Mouse (Mus musculus): ENCODE results near the gene Ttc37. TPM values are rescaled to one million over a fixed set of nuclear protein-coding genes. Genes with fewer than 3 reads are reported as not detected.

Gene Ttc37
- polyA plus RNA-seq, 1 experiment, result 15.0 TPM

GRCm38 (mm10) chr13:76062126-76062525 is 36.4 kb upstream of the Ttc37 start:
- Histone ChIP-seq H3K4me1 (ENCODE audit: control insufficient read depth, insufficient read depth, low read length) (no peaks in the 10 kb centered on the region; the same call in 1 of the 2 replicates), H3K4me3 (replicated peaks; ENCODE audit: insufficient read depth, low read depth, low read length) (no peak overlapping the region), H3K27ac (ENCODE audit: insufficient read depth, low read length) (no peak overlapping the region), H3K27me3 (ENCODE audit: control insufficient read depth, insufficient read depth, low read length) (no peaks in the 10 kb centered on the region)
- 41% methylated on average over 3 of the region's 3 CpGs for WGBS
- DNase-seq, result no peak
- TF ChIP-seq CTCF (IDR thresholded peaks at IDR 0.05; ENCODE audit: borderline replicate concordance, insufficient read depth, low read depth, low read length) (no peak), POLR2A (IDR thresholded peaks at IDR 0.05; ENCODE audit: borderline replicate concordance, insufficient read depth, low read length) (no peak)

GRCm38 (mm10) chr13:76062569-76062968 is 36.0 kb upstream of the Ttc37 start:
- Histone ChIP-seq H3K27me3 (ENCODE audit: control insufficient read depth, insufficient read depth, low read length) (no peaks in the 10 kb centered on the region), H3K27ac (ENCODE audit: insufficient read depth, low read length) (no peak overlapping the region), H3K4me1 (ENCODE audit: control insufficient read depth, insufficient read depth, low read length) (no peaks in the 10 kb centered on the region; the same call in 1 of the 2 replicates), H3K4me3 (replicated peaks; ENCODE audit: insufficient read depth, low read depth, low read length) (no peak overlapping the region)
- 94% methylated on average over 3 of the region's 3 CpGs for WGBS
- TF ChIP-seq POLR2A (IDR thresholded peaks at IDR 0.05; ENCODE audit: borderline replicate concordance, insufficient read depth, low read length) (no peak), CTCF (IDR thresholded peaks at IDR 0.05; ENCODE audit: borderline replicate concordance, insufficient read depth, low read depth, low read length) (no peak)
- DNase-seq, result no peak

- TF ChIP-seq CTCF (IDR thresholded peaks at IDR 0.05; ENCODE audit: borderline replicate concordance, insufficient read depth, low read depth, low read length), result no peak
- TF ChIP-seq POLR2A (IDR thresholded peaks at IDR 0.05; ENCODE audit: borderline replicate concordance, insufficient read depth, low read length), result no peak
- Histone ChIP-seq H3K27me3 (ENCODE audit: control insufficient read depth, insufficient read depth, low read length) (no peaks in the 10 kb centered on the region), H3K4me1 (ENCODE audit: control insufficient read depth, insufficient read depth, low read length) (no peaks in the 10 kb centered on the region; the same call in 1 of the 2 replicates), H3K4me3 (replicated peaks; ENCODE audit: insufficient read depth, low read depth, low read length) (no peak overlapping the region), H3K27ac (ENCODE audit: insufficient read depth, low read length) (no peak overlapping the region)
- 89% methylated on average over 4 of the region's 4 CpGs for WGBS
- no peak for DNase-seq
Measured at GRCm38 (mm10) chr13:76063548-76063947, 35.0 kb upstream of the Ttc37 start.

- no peak for DNase-seq
- TF ChIP-seq POLR2A (IDR thresholded peaks at IDR 0.05; ENCODE audit: borderline replicate concordance, insufficient read depth, low read length), result no peak
- no peak for TF ChIP-seq CTCF (IDR thresholded peaks at IDR 0.05; ENCODE audit: borderline replicate concordance, insufficient read depth, low read depth, low read length)
- H3K4me1 ChIP-seq (ENCODE audit: control insufficient read depth, insufficient read depth, low read length), result no peaks in the 10 kb centered on the region; the same call in 1 of the 2 replicates
- H3K27me3 ChIP-seq (ENCODE audit: control insufficient read depth, insufficient read depth, low read length), result no peaks in the 10 kb centered on the region
- no peak overlapping the region for H3K27ac ChIP-seq (ENCODE audit: insufficient read depth, low read length)
- 91% methylated on average over 13 of the region's 13 CpGs for WGBS
- no peak overlapping the region for H3K4me3 ChIP-seq (replicated peaks; ENCODE audit: insufficient read depth, low read depth, low read length)
Measured at GRCm38 (mm10) chr13:76064363-76064945, 34.1 kb upstream of the Ttc37 start.

GRCm38 (mm10) chr13:76074323-76074722 is 24.2 kb upstream of the Ttc37 start:
- Histone ChIP-seq H3K4me3 (replicated peaks; ENCODE audit: insufficient read depth, low read depth, low read length) (no peak overlapping the region), H3K27ac (ENCODE audit: insufficient read depth, low read length) (no peak overlapping the region), H3K27me3 (ENCODE audit: control insufficient read depth, insufficient read depth, low read length) (no peaks in the 10 kb centered on the region), H3K4me1 (ENCODE audit: control insufficient read depth, insufficient read depth, low read length) (no peaks in the 10 kb centered on the region)
- WGBS, result 84% methylated on average over 1 of the region's 1 CpGs
- DNase-seq, result no peak
- no peak for TF ChIP-seq CTCF (IDR thresholded peaks at IDR 0.05; ENCODE audit: borderline replicate concordance, insufficient read depth, low read depth, low read length)
- no peak for TF ChIP-seq POLR2A (IDR thresholded peaks at IDR 0.05; ENCODE audit: borderline replicate concordance, insufficient read depth, low read length)

- TF ChIP-seq CTCF (IDR thresholded peaks at IDR 0.05; ENCODE audit: borderline replicate concordance, insufficient read depth, low read depth, low read length), result no peak
- 0 out of 2 replicates have a peak, but pooled peaks have one; percentile 12 for TF ChIP-seq POLR2A (IDR thresholded peaks at IDR 0.05; ENCODE audit: borderline replicate concordance, insufficient read depth, low read length)
- no peak for DNase-seq
- Histone ChIP-seq H3K27ac (ENCODE audit: insufficient read depth, low read length) (0 out of 2 replicates have a peak overlapping the region, but pooled peaks have one; percentile 14), H3K4me3 (replicated peaks; ENCODE audit: insufficient read depth, low read depth, low read length) (peak overlapping the region; percentile 89), H3K4me1 (ENCODE audit: control insufficient read depth, insufficient read depth, low read length) (no peaks in the 10 kb centered on the region; the same call in 1 of the 2 replicates), H3K27me3 (ENCODE audit: control insufficient read depth, insufficient read depth, low read length) (no peaks in the 10 kb centered on the region)
- WGBS, result under 1% methylated on average over 16 of the region's 16 CpGs
Measured at GRCm38 (mm10) chr13:76098116-76098492, 430 bp upstream of the Ttc37 start.

GRCm38 (mm10) chr13:76101989-76102388 is 3.5 kb downstream of the Ttc37 start:
- Histone ChIP-seq H3K27me3 (ENCODE audit: control insufficient read depth, insufficient read depth, low read length) (no peaks in the 10 kb centered on the region), H3K27ac (ENCODE audit: insufficient read depth, low read length) (no peak overlapping the region), H3K4me1 (ENCODE audit: control insufficient read depth, insufficient read depth, low read length) (no peaks in the 10 kb centered on the region; the same call in 1 of the 2 replicates), H3K4me3 (replicated peaks; ENCODE audit: insufficient read depth, low read depth, low read length) (no peak overlapping the region)
- 98% methylated on average over 2 of the region's 2 CpGs for WGBS
- TF ChIP-seq POLR2A (IDR thresholded peaks at IDR 0.05; ENCODE audit: borderline replicate concordance, insufficient read depth, low read length), result no peak
- DNase-seq, result no peak

GRCm38 (mm10) chr13:76109069-76109824 is 10.7 kb downstream of the Ttc37 start:
- H3K4me3 ChIP-seq (replicated peaks; ENCODE audit: insufficient read depth, low read depth, low read length), result no peak overlapping the region
- H3K27ac ChIP-seq (ENCODE audit: insufficient read depth, low read length), result no peak overlapping the region
- TF ChIP-seq CTCF (IDR thresholded peaks at IDR 0.05; ENCODE audit: borderline replicate concordance, insufficient read depth, low read depth, low read length) (no peak), POLR2A (IDR thresholded peaks at IDR 0.05; ENCODE audit: borderline replicate concordance, insufficient read depth, low read length) (no peak)
- no peak for DNase-seq
- H3K27me3 ChIP-seq (ENCODE audit: control insufficient read depth, insufficient read depth, low read length), result no peaks in the 10 kb centered on the region
- peaks cover 6% of the 10 kb centered on the region; the same call in 1 of the 2 replicates for H3K4me1 ChIP-seq (ENCODE audit: control insufficient read depth, insufficient read depth, low read length)
- 92% methylated on average over 18 of the region's 18 CpGs for WGBS
